Mouse (Mus musculus) kidney, adult 8-10 months (tissue): ENCODE data around the gene Acoxl.
A peak's percentile ranks its signal among the peaks of the same experiment; 100 is the strongest.

Source experiments
- DNase-seq, 2 experiments: peaks; one replicate each; pipeline ENCODE4 v3.0.0; 2022

The Acoxl gene

GRCm38 (mm10) chr2:127960579-127960978, 121.9 kb downstream of the Acoxl start:
- DNase-seq, result no peak

GRCm38 (mm10) chr2:127961154-127961553, 122.5 kb downstream of the Acoxl start:
- DNase-seq, result no peak

- DNase-seq, result no peak
Observed at GRCm38 (mm10) chr2:127961802-127962433, 123.2 kb downstream of the Acoxl start.

- DNase-seq, result no peak
Observed at GRCm38 (mm10) chr2:127968944-127969343, 130.3 kb downstream of the Acoxl start.

GRCm38 (mm10) chr2:127976276-127976675, 137.6 kb downstream of the Acoxl start:
- DNase-seq, result no peak

- no peak for DNase-seq
Observed at GRCm38 (mm10) chr2:127978601-127979230, 140.0 kb downstream of the Acoxl start.

GRCm38 (mm10) chr2:127982610-127983009, 143.9 kb downstream of the Acoxl start:
- DNase-seq, result no peak

- no peak for DNase-seq
Observed at GRCm38 (mm10) chr2:127983301-127983700, 144.6 kb downstream of the Acoxl start.

- DNase-seq, result no peak
Observed at GRCm38 (mm10) chr2:127983981-127984380, 145.3 kb downstream of the Acoxl start.

GRCm38 (mm10) chr2:127987706-127988105, 149.0 kb downstream of the Acoxl start:
- no peak for DNase-seq

GRCm38 (mm10) chr2:127990856-127991479, 152.3 kb downstream of the Acoxl start:
- peak in 1 of 2 experiments; percentile 11 for DNase-seq

- no peak for DNase-seq
Observed at GRCm38 (mm10) chr2:127991656-127992055, 153.0 kb downstream of the Acoxl start.

GRCm38 (mm10) chr2:128008662-128009423, 170.2 kb downstream of the Acoxl start:
- no peak for DNase-seq

- no peak for DNase-seq
Observed at GRCm38 (mm10) chr2:128014613-128015012, 175.9 kb downstream of the Acoxl start.

- no peak for DNase-seq
Observed at GRCm38 (mm10) chr2:128015602-128016001, 176.9 kb downstream of the Acoxl start.

GRCm38 (mm10) chr2:128020039-128020907, 181.6 kb downstream of the Acoxl start:
- no peak for DNase-seq

- DNase-seq, result no peak
Observed at GRCm38 (mm10) chr2:128020908-128021193, 182.2 kb downstream of the Acoxl start.

- no peak for DNase-seq
Observed at GRCm38 (mm10) chr2:128023855-128024254, 185.2 kb downstream of the Acoxl start.

GRCm38 (mm10) chr2:128027696-128028095, 189.0 kb downstream of the Acoxl start:
- DNase-seq, result no peak

- DNase-seq, result no peak
Observed at GRCm38 (mm10) chr2:128029968-128030367, 191.3 kb downstream of the Acoxl start.

- no peak for DNase-seq
Observed at GRCm38 (mm10) chr2:128032111-128032510, 193.4 kb downstream of the Acoxl start.

- DNase-seq, result no peak
Observed at GRCm38 (mm10) chr2:128033503-128033902, 194.8 kb downstream of the Acoxl start.
